ENCODE assay signal across 25 mouse cellular contexts in the genomic region with DNA sequence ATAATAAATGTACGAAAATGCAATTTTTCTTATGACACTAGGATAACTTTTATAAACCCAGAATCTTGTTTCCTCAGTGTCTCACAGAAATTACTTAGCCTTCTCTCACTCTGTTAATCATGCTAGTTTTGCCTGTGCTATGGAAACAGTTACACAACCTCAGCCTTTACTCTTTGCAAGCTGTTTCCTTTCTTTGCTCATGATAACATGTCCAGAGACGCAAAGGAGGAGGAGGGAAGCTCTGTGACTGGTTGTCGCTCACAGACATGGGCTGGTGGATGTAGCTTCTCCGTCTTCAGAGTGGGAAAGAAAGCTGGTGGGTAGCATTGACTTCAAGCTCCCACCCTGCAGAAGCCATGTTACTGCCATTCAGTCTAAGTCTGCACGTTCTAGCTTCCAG. TPM values are rescaled to one million over a fixed set of nuclear protein-coding genes. Genes with fewer than 3 reads are reported as not detected.
DNase-seq lines count a peak whose midpoint lies in the region; ATAC-seq and TF ChIP-seq lines count a peak whose summit lies in the region.
"Had no signal": no experiment of that assay in that cellular context is flagged by ENCODE, and none has a peak within 500 bp of the region (broad histone marks: within the 10 kb centered on the region; RNA-seq: fewer than 3 reads in every experiment).

No protein-coding gene starts in this region.

- no peak overlapping the region for H3K27ac ChIP-seq in heart, embryonic 12.5 days (ENCODE audit: poor library complexity, severe bottlenecking)
- H3K27ac ChIP-seq in lung, postnatal 0 days (ENCODE audit: low read length): no peak overlapping the region
- H3K27ac ChIP-seq: forebrain, embryonic 10.5 days; forebrain, embryonic 13.5 days; heart, embryonic 15.5 days; hindbrain, embryonic 12.5 days; hindbrain, embryonic 15.5 days had no signal

- peak; percentile 48; the same call in 1 of the 2 replicates for ATAC-seq in heart, embryonic 12.5 days (ENCODE audit: insufficient number of reproducible peaks, low FRiP score)
- peak; percentile 75 for ATAC-seq in lung, postnatal 0 days
- peak; percentile 68 for ATAC-seq in common myeloid progenitor, adult 5-6 weeks (replicated peaks; ENCODE audit: low read depth, poor library complexity, severe bottlenecking)
- ATAC-seq in megakaryocyte progenitor cell, adult 5-6 weeks (replicated peaks; ENCODE audit: poor library complexity): peak; percentile 69
- ATAC-seq: activated CD4-positive, CD25-positive, alpha-beta regulatory T cell, adult 4 months; forebrain, embryonic 13.5 days; forebrain, embryonic 16.5 days had no signal

- TF ChIP-seq EP300 in lung, postnatal 0 days (IDR thresholded peaks at IDR 0.05): no peak

- peaks cover 30% of the 10 kb centered on the region for H3K36me3 ChIP-seq in heart, embryonic 12.5 days
- no peaks in the 10 kb centered on the region for H3K36me3 ChIP-seq in lung, postnatal 0 days (ENCODE audit: insufficient read depth, low read length)

- H3K27me3 ChIP-seq in heart, embryonic 12.5 days (replicated peaks): no peaks in the 10 kb centered on the region
- no peaks in the 10 kb centered on the region for H3K27me3 ChIP-seq in lung, postnatal 0 days (replicated peaks; ENCODE audit: insufficient read depth, low read length)
- H3K27me3 ChIP-seq: forebrain, embryonic 13.5 days; heart, embryonic 15.5 days; hindbrain, embryonic 12.5 days; hindbrain, embryonic 15.5 days had no signal

- intact Hi-C loops in heart, postnatal 36 days (cut with DNase I): no loop called here

- no peak for DNase-seq in heart, postnatal 36 days
- DNase-seq in lung, postnatal 0 days (ENCODE audit: low spot score): peak; percentile 78
- DNase-seq in lung, postnatal 10 days: no peak
- no peak for DNase-seq in gastrocnemius, adult 18-20 months (ENCODE audit: low spot score)
- no peak for DNase-seq in gastrocnemius, postnatal 10 days
- DNase-seq: adrenal gland, adult 8-10 months; adrenal gland, postnatal 25 days; cerebellum, adult 11-12 months; cerebellum, adult 8-10 months; cerebellum, postnatal 10 days; cerebellum, postnatal 36 days; gastrocnemius, postnatal 14 days; heart, postnatal 10 days; heart, postnatal 4 days had no signal

- no peaks in the 10 kb centered on the region for H3K9me3 ChIP-seq in heart, embryonic 12.5 days (replicated peaks)
- no peaks in the 10 kb centered on the region for H3K9me3 ChIP-seq in lung, postnatal 0 days (ENCODE audit: low read length)
- H3K9me3 ChIP-seq: forebrain, embryonic 10.5 days; forebrain, embryonic 13.5 days; heart, embryonic 15.5 days; hindbrain, embryonic 12.5 days; hindbrain, embryonic 15.5 days had no signal

- no peak overlapping the region for H3K9ac ChIP-seq in heart, embryonic 12.5 days
- H3K9ac ChIP-seq in lung, postnatal 0 days (replicated peaks; ENCODE audit: low read depth): no peak overlapping the region
- H3K9ac ChIP-seq: forebrain, embryonic 13.5 days; heart, embryonic 15.5 days; hindbrain, embryonic 12.5 days; hindbrain, embryonic 15.5 days had no signal

- H3K4me3 ChIP-seq in heart, embryonic 12.5 days: no peak overlapping the region
- no peak overlapping the region for H3K4me3 ChIP-seq in lung, postnatal 0 days (ENCODE audit: low read depth, low read length)
- H3K4me3 ChIP-seq: forebrain, embryonic 10.5 days; forebrain, embryonic 13.5 days; heart, embryonic 15.5 days; hindbrain, embryonic 12.5 days; hindbrain, embryonic 15.5 days had no signal

- H3K4me2 ChIP-seq in heart, embryonic 12.5 days: no peak overlapping the region
- H3K4me2 ChIP-seq in lung, postnatal 0 days (replicated peaks; ENCODE audit: low read depth, low read length): no peak overlapping the region
- H3K4me2 ChIP-seq: forebrain, embryonic 13.5 days; heart, embryonic 11.5 days; heart, embryonic 15.5 days; hindbrain, embryonic 12.5 days; hindbrain, embryonic 15.5 days had no signal

- 64% methylated on average over 5 of the region's 5 CpGs for WGBS in heart, embryonic 12.5 days
- 67% methylated on average over 5 of the region's 5 CpGs for WGBS in lung, postnatal 0 days

- H3K4me1 ChIP-seq in heart, embryonic 12.5 days (replicated peaks): peaks cover 5% of the 10 kb centered on the region
- no peaks in the 10 kb centered on the region for H3K4me1 ChIP-seq in lung, postnatal 0 days (ENCODE audit: insufficient read depth, low read depth, low read length)
- H3K4me1 ChIP-seq: forebrain, embryonic 10.5 days; forebrain, embryonic 13.5 days; heart, embryonic 15.5 days; hindbrain, embryonic 12.5 days; hindbrain, embryonic 15.5 days had no signal

- TF ChIP-seq CTCF in lung, postnatal 0 days (IDR thresholded peaks at IDR 0.05): no peak

RNA-seq across cellular contexts. Expression of a gene that starts 15.2 kb away (rescaled TPM):
- 14.6 and 14.8 TPM in 2 replicates for polyA plus RNA-seq in heart, embryonic 12.5 days (2016; fragmentation: Nextera tagmentation; extraction: Ambion mirVana)
- total RNA-seq in heart, postnatal 36 days (2021): 10 to 100 TPM; 12.3 to 14.2 TPM
- 23.1 and 29.1 TPM in 2 replicates for polyA plus RNA-seq in lung, postnatal 0 days (2015; fragmentation: Nextera tagmentation; extraction: Ambion mirVana)
- total RNA-seq in common myeloid progenitor, adult 5-6 weeks (2017): 4.5 and 6.8 TPM in 2 replicates
- 0.20 and 0.32 TPM in 2 replicates for total RNA-seq in megakaryocyte progenitor cell, adult 5-6 weeks (2015)
- 2.3 and 2.7 TPM in 2 replicates for total RNA-seq in megakaryocyte progenitor cell, adult 5-6 weeks (2017)
- 1 to 10 TPM; 7.1 to 8.8 TPM for total RNA-seq in gastrocnemius, adult 18-20 months (2021)
- 10 to 100 TPM; 10.9 to 16.2 TPM for total RNA-seq in gastrocnemius, postnatal 10 days (2021)
